Mouse (Mus musculus): ENCODE data around the gene Asic2. TPM values are rescaled to one million over a fixed set of nuclear protein-coding genes. Genes with fewer than 3 reads are reported as not detected.

Asic2 gene
- polyA plus RNA-seq, 1 experiment from 2014 or later, result 2.6 TPM

GRCm38 (mm10) chr11:81750876-81751275 is 217.4 kb downstream of the Asic2 start:
- Histone ChIP-seq H3K4me1 (replicated peaks) (no peaks in the 10 kb centered on the region), H3K27me3 (ENCODE audit: insufficient read depth, poor library complexity, severe bottlenecking) (no peaks in the 10 kb centered on the region), H3K4me3 (no peak overlapping the region), H3K27ac (no peak overlapping the region), H3K36me3 (no peaks in the 10 kb centered on the region), H3K9me3 (peaks cover 3% of the 10 kb centered on the region; the same call in 1 of the 2 replicates)
- DNase-seq (ENCODE audit: low spot score), result no peak
- WGBS, result 90% methylated on average over 5 of the region's 5 CpGs

GRCm38 (mm10) chr11:81750016-81750415 is 218.2 kb downstream of the Asic2 start:
- Histone ChIP-seq H3K4me3 (no peak overlapping the region), H3K36me3 (no peaks in the 10 kb centered on the region), H3K9me3 (peaks cover under 1% of the 10 kb centered on the region; the same call in 1 of the 2 replicates), H3K4me1 (replicated peaks) (no peaks in the 10 kb centered on the region), H3K27me3 (ENCODE audit: insufficient read depth, poor library complexity, severe bottlenecking) (no peaks in the 10 kb centered on the region), H3K27ac (no peak overlapping the region)
- no peak for DNase-seq (ENCODE audit: low spot score)
- 97% methylated on average over 1 of the region's 1 CpGs for WGBS

- Histone ChIP-seq H3K9me3 (no peaks in the 10 kb centered on the region), H3K36me3 (no peaks in the 10 kb centered on the region), H3K27ac (no peak overlapping the region), H3K27me3 (ENCODE audit: insufficient read depth, poor library complexity, severe bottlenecking) (no peaks in the 10 kb centered on the region), H3K4me3 (no peak overlapping the region), H3K4me1 (replicated peaks) (no peaks in the 10 kb centered on the region)
- WGBS, result 80% methylated on average over 3 of the region's 3 CpGs
- no peak for DNase-seq (ENCODE audit: low spot score)
Observed at GRCm38 (mm10) chr11:81738995-81739394, 229.3 kb downstream of the Asic2 start.

- no peak for DNase-seq (ENCODE audit: low spot score)
- Histone ChIP-seq H3K27ac (no peak overlapping the region), H3K36me3 (no peaks in the 10 kb centered on the region)
Observed at GRCm38 (mm10) chr11:81737777-81738176, 230.5 kb downstream of the Asic2 start.

GRCm38 (mm10) chr11:81722071-81722470 is 246.2 kb downstream of the Asic2 start:
- Histone ChIP-seq H3K4me3 (no peak overlapping the region), H3K27ac (no peak overlapping the region), H3K27me3 (ENCODE audit: insufficient read depth, poor library complexity, severe bottlenecking) (no peaks in the 10 kb centered on the region), H3K9me3 (no peaks in the 10 kb centered on the region), H3K36me3 (no peaks in the 10 kb centered on the region), H3K4me1 (replicated peaks) (no peaks in the 10 kb centered on the region)
- 82% methylated on average over 2 of the region's 2 CpGs for WGBS
- DNase-seq (ENCODE audit: low spot score), result no peak

More at GRCm38 (mm10) chr11:81737777-81738176, 230.5 kb downstream of the Asic2 start:
- WGBS, result 75% methylated on average over 3 of the region's 3 CpGs
- Histone ChIP-seq H3K4me1 (replicated peaks) (no peaks in the 10 kb centered on the region), H3K9me3 (no peaks in the 10 kb centered on the region), H3K4me3 (no peak overlapping the region), H3K27me3 (ENCODE audit: insufficient read depth, poor library complexity, severe bottlenecking) (no peaks in the 10 kb centered on the region)

GRCm38 (mm10) chr11:81714801-81715200 is 253.5 kb downstream of the Asic2 start:
- H3K9me3 ChIP-seq, result no peaks in the 10 kb centered on the region
- no peaks in the 10 kb centered on the region for H3K36me3 ChIP-seq
- no peak overlapping the region for H3K27ac ChIP-seq
- 67% methylated on average over 4 of the region's 4 CpGs for WGBS
- H3K4me3 ChIP-seq, result no peak overlapping the region
- H3K27me3 ChIP-seq (ENCODE audit: insufficient read depth, poor library complexity, severe bottlenecking), result no peaks in the 10 kb centered on the region
- H3K4me1 ChIP-seq (replicated peaks), result peaks cover 5% of the 10 kb centered on the region
- no peak for DNase-seq (ENCODE audit: low spot score)

GRCm38 (mm10) chr11:81706996-81707395 is 261.3 kb downstream of the Asic2 start:
- Histone ChIP-seq H3K4me3 (no peak overlapping the region), H3K4me1 (replicated peaks) (0 out of 2 replicates have a peak, but pooled peaks cover 7% of the 10 kb centered on the region), H3K9me3 (no peaks in the 10 kb centered on the region), H3K27ac (no peak overlapping the region), H3K27me3 (ENCODE audit: insufficient read depth, poor library complexity, severe bottlenecking) (no peaks in the 10 kb centered on the region), H3K36me3 (no peaks in the 10 kb centered on the region)
- DNase-seq (ENCODE audit: low spot score), result no peak
- WGBS, result 84% methylated on average over 5 of the region's 5 CpGs

GRCm38 (mm10) chr11:81698008-81698407 is 270.2 kb downstream of the Asic2 start:
- H3K27ac ChIP-seq, result no peak overlapping the region
- 82% methylated on average over 1 of the region's 1 CpGs for WGBS
- no peak overlapping the region for H3K4me3 ChIP-seq
- no peaks in the 10 kb centered on the region for H3K9me3 ChIP-seq
- H3K4me1 ChIP-seq (replicated peaks), result peaks cover 16% of the 10 kb centered on the region; the same call in 1 of the 2 replicates
- DNase-seq (ENCODE audit: low spot score), result no peak
- H3K36me3 ChIP-seq, result no peaks in the 10 kb centered on the region
- no peaks in the 10 kb centered on the region for H3K27me3 ChIP-seq (ENCODE audit: insufficient read depth, poor library complexity, severe bottlenecking)

GRCm38 (mm10) chr11:81695501-81695900 is 272.8 kb downstream of the Asic2 start:
- Histone ChIP-seq H3K27me3 (ENCODE audit: insufficient read depth, poor library complexity, severe bottlenecking) (no peaks in the 10 kb centered on the region), H3K4me3 (no peak overlapping the region), H3K36me3 (no peaks in the 10 kb centered on the region), H3K4me1 (replicated peaks) (peaks cover 8% of the 10 kb centered on the region; the same call in 1 of the 2 replicates), H3K9me3 (no peaks in the 10 kb centered on the region), H3K27ac (no peak overlapping the region)
- WGBS, result 83% methylated on average over 2 of the region's 2 CpGs
- DNase-seq (ENCODE audit: low spot score), result no peak

GRCm38 (mm10) chr11:81680511-81680910 is 287.7 kb downstream of the Asic2 start:
- 76% methylated on average over 2 of the region's 2 CpGs for WGBS
- DNase-seq (ENCODE audit: low spot score), result no peak

GRCm38 (mm10) chr11:81671724-81672123 is 296.5 kb downstream of the Asic2 start:
- H3K4me1 ChIP-seq (replicated peaks), result no peaks in the 10 kb centered on the region

More at GRCm38 (mm10) chr11:81680511-81680910, 287.7 kb downstream of the Asic2 start:
- H3K4me3 ChIP-seq, result no peak overlapping the region
- H3K27me3 ChIP-seq (ENCODE audit: insufficient read depth, poor library complexity, severe bottlenecking), result no peaks in the 10 kb centered on the region
- no peaks in the 10 kb centered on the region for H3K9me3 ChIP-seq
- no peaks in the 10 kb centered on the region for H3K36me3 ChIP-seq
- no peak overlapping the region for H3K27ac ChIP-seq
- H3K4me1 ChIP-seq (replicated peaks), result no peaks in the 10 kb centered on the region

GRCm38 (mm10) chr11:81670436-81670835 is 297.8 kb downstream of the Asic2 start:
- WGBS, result 72% methylated on average over 3 of the region's 3 CpGs
- no peaks in the 10 kb centered on the region for H3K27me3 ChIP-seq (ENCODE audit: insufficient read depth, poor library complexity, severe bottlenecking)

More at GRCm38 (mm10) chr11:81671724-81672123, 296.5 kb downstream of the Asic2 start:
- H3K27ac ChIP-seq, result no peak overlapping the region
- H3K9me3 ChIP-seq, result no peaks in the 10 kb centered on the region
- H3K36me3 ChIP-seq, result no peaks in the 10 kb centered on the region
- no peak for DNase-seq (ENCODE audit: low spot score)
- H3K4me3 ChIP-seq, result no peak overlapping the region
- H3K27me3 ChIP-seq (ENCODE audit: insufficient read depth, poor library complexity, severe bottlenecking), result no peaks in the 10 kb centered on the region

GRCm38 (mm10) chr11:81658850-81659249 is 309.4 kb downstream of the Asic2 start:
- no peaks in the 10 kb centered on the region; the same call in 1 of the 2 replicates for H3K4me1 ChIP-seq (replicated peaks)
- 91% methylated on average over 1 of the region's 1 CpGs for WGBS
- no peak for DNase-seq (ENCODE audit: low spot score)
- H3K9me3 ChIP-seq, result no peaks in the 10 kb centered on the region
- no peak overlapping the region for H3K4me3 ChIP-seq
- H3K27ac ChIP-seq, result no peak overlapping the region
- no peaks in the 10 kb centered on the region for H3K27me3 ChIP-seq (ENCODE audit: insufficient read depth, poor library complexity, severe bottlenecking)
- no peaks in the 10 kb centered on the region for H3K36me3 ChIP-seq

More at GRCm38 (mm10) chr11:81670436-81670835, 297.8 kb downstream of the Asic2 start:
- H3K36me3 ChIP-seq, result no peaks in the 10 kb centered on the region
- H3K9me3 ChIP-seq, result no peaks in the 10 kb centered on the region
- H3K27ac ChIP-seq, result no peak overlapping the region
- no peaks in the 10 kb centered on the region for H3K4me1 ChIP-seq (replicated peaks)
- no peak for DNase-seq (ENCODE audit: low spot score)
- H3K4me3 ChIP-seq, result no peak overlapping the region

GRCm38 (mm10) chr11:81657121-81657520 is 311.1 kb downstream of the Asic2 start:
- no peak overlapping the region for H3K4me3 ChIP-seq
- no peak for DNase-seq (ENCODE audit: low spot score)
- H3K36me3 ChIP-seq, result no peaks in the 10 kb centered on the region
- H3K4me1 ChIP-seq (replicated peaks), result no peaks in the 10 kb centered on the region; the same call in 1 of the 2 replicates
- H3K27ac ChIP-seq, result no peak overlapping the region
- 66% methylated on average over 2 of the region's 2 CpGs for WGBS
- H3K9me3 ChIP-seq, result no peaks in the 10 kb centered on the region
- no peaks in the 10 kb centered on the region for H3K27me3 ChIP-seq (ENCODE audit: insufficient read depth, poor library complexity, severe bottlenecking)

Measured in hindbrain, embryonic 10.5 days (tissue).